Mouse (Mus musculus): ENCODE measurements around the gene Oscar. TPM values are rescaled to one million over a fixed set of nuclear protein-coding genes. Genes with fewer than 3 reads are reported as not detected.

Gene Oscar
- total RNA-seq, 1 experiment, result 0.13 TPM

- in situ Hi-C loops (cut with MboI; ENCODE audit: low sequenced_read_pairs in 2 of 2, unreplicated experiment in 2 of 2), result no loop called here
- peaks cover 0 to under 1% of the 10 kb centered on the region in 2 experiments; a peak in 1 of 4 replicates for H3K4me1 ChIP-seq (ENCODE audit: control insufficient read depth in 2 of 2, insufficient read depth in 2 of 2, low read length in 2 of 2, poor library complexity in 1 of 2)
- peaks cover 13% of the 10 kb centered on the region for H3K36me3 ChIP-seq (ENCODE audit: control insufficient read depth, insufficient read depth, low read length, poor library complexity, severe bottlenecking)
- H3K27ac ChIP-seq (ENCODE audit: insufficient read depth, low read depth, low read length, poor library complexity, severe bottlenecking), result no peak overlapping the region
- no peak for DNase-seq (ENCODE audit: low read depth, low spot score)
- peak overlapping the region; percentile 18 to 98; a peak in 3 of 4 replicates for H3K4me3 ChIP-seq (ENCODE audit: insufficient read depth in 1 of 2, low read depth in 1 of 2, low read length in 2 of 2, poor library complexity in 1 of 2, severe bottlenecking in 1 of 2)
- no peak overlapping the region for H3K9ac ChIP-seq (ENCODE audit: insufficient read depth, low read depth, low read length, poor library complexity, severe bottlenecking)
- TF ChIP-seq ZNF384 (IDR thresholded peaks at IDR 0.05; ENCODE audit: low read depth, low read length) (peak; percentile 90), ZC3H11A (IDR thresholded peaks at IDR 0.05; ENCODE audit: borderline replicate concordance, low read depth, low read length) (no peak)
- H3K9me3 ChIP-seq (ENCODE audit: control insufficient read depth, insufficient read depth, low read depth, low read length), result no peaks in the 10 kb centered on the region
Measured at GRCm38 (mm10) chr7:3616389-3617241, 658 bp upstream of the Oscar start.

GRCm38 (mm10) chr7:3614021-3614420 is 1.9 kb downstream of the Oscar start:
- Histone ChIP-seq H3K9me3 (ENCODE audit: control insufficient read depth, insufficient read depth, low read depth, low read length) (no peaks in the 10 kb centered on the region), H3K36me3 (ENCODE audit: control insufficient read depth, insufficient read depth, low read length, poor library complexity, severe bottlenecking) (no peaks in the 10 kb centered on the region), H3K27ac (ENCODE audit: insufficient read depth, low read depth, low read length, poor library complexity, severe bottlenecking) (no peak overlapping the region), H3K4me3 (ENCODE audit: insufficient read depth in 1 of 2, low read depth in 1 of 2, low read length in 2 of 2, poor library complexity in 1 of 2, severe bottlenecking in 1 of 2) (no peak overlapping the region), H3K9ac (ENCODE audit: insufficient read depth, low read depth, low read length, poor library complexity, severe bottlenecking) (no peak overlapping the region), H3K4me1 (ENCODE audit: control insufficient read depth in 2 of 2, insufficient read depth in 2 of 2, low read length in 2 of 2, poor library complexity in 1 of 2) (peaks cover 0 to 9% of the 10 kb centered on the region in 2 experiments; a peak in 1 of 4 replicates)
- in situ Hi-C loops (cut with MboI; ENCODE audit: low sequenced_read_pairs in 2 of 2, unreplicated experiment in 2 of 2), result no loop called here
- no peak for DNase-seq (ENCODE audit: low read depth, low spot score)
- no peak for TF ChIP-seq MAFK (IDR thresholded peaks at IDR 0.05; ENCODE audit: insufficient read depth, low read depth, low read length)
- no peak for TF ChIP-seq ZNF384 (IDR thresholded peaks at IDR 0.05; ENCODE audit: low read depth, low read length)
- TF ChIP-seq CHD2 (IDR thresholded peaks at IDR 0.05; ENCODE audit: low read depth, low read length), result no peak
- TF ChIP-seq ZC3H11A (IDR thresholded peaks at IDR 0.05; ENCODE audit: borderline replicate concordance, low read depth, low read length), result no peak
- no peak for TF ChIP-seq HCFC1 (IDR thresholded peaks at IDR 0.05; ENCODE audit: borderline replicate concordance, insufficient read depth, low read length)

DNA sequence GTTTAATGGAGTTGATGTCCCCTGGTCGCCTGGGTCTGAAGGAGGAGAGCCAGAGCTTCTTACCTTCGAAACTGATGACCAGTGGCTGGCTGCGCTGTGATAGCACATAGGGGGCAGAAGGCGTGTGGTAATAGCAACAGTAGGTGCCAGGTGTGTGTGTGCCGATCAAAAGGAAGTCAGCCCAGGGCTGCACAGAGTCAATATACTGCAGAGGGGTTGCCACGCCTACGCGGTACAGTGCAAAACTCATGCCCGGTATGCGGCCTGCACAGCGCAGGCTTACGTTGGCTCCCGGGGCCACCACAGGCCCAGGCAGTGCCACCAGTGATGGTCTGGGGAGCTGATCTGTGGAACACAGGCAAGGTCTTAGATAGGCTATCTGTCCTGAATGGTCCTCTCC is 5.0 kb downstream of the Oscar start:
- Histone ChIP-seq H3K4me3 (ENCODE audit: insufficient read depth in 1 of 2, low read depth in 1 of 2, low read length in 2 of 2, poor library complexity in 1 of 2, severe bottlenecking in 1 of 2) (peak overlapping the region; percentile 41 to 54; a peak in 3 of 4 replicates), H3K9ac (ENCODE audit: insufficient read depth, low read depth, low read length, poor library complexity, severe bottlenecking) (no peak overlapping the region)

DNA sequence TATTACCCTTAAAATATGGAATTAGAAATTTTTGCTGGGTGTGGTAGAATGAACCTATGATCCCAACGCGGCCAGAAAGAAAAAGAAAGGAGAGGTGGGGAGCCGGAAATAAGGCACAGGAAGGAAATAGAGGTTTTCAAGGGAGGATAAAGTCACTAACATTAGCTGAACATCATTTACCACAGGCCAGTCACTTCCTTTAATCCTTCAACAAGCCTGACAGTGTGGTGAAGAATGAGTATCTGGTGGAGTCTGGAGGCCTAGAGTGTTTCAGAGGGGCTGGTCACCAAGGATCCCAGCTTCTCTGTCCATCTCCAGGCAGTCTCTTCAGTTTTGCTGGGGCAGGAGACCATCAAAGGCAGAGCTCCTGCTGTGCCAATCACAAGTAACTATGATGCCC is 5.5 kb downstream of the Oscar start:
- TF ChIP-seq ZNF384 (IDR thresholded peaks at IDR 0.05; ENCODE audit: low read depth, low read length) (no peak), CHD2 (IDR thresholded peaks at IDR 0.05; ENCODE audit: low read depth, low read length) (no peak), MAFK (IDR thresholded peaks at IDR 0.05; ENCODE audit: insufficient read depth, low read depth, low read length) (no peak)
- Histone ChIP-seq H3K9me3 (ENCODE audit: control insufficient read depth, insufficient read depth, low read depth, low read length) (no peaks in the 10 kb centered on the region), H3K4me3 (ENCODE audit: insufficient read depth in 1 of 2, low read depth in 1 of 2, low read length in 2 of 2, poor library complexity in 1 of 2, severe bottlenecking in 1 of 2) (no peak overlapping the region), H3K4me1 (ENCODE audit: control insufficient read depth in 2 of 2, insufficient read depth in 2 of 2, low read length in 2 of 2, poor library complexity in 1 of 2) (peaks cover 0 to 9% of the 10 kb centered on the region in 2 experiments; a peak in 1 of 4 replicates), H3K27ac (ENCODE audit: insufficient read depth, low read depth, low read length, poor library complexity, severe bottlenecking) (no peak overlapping the region), H3K9ac (ENCODE audit: insufficient read depth, low read depth, low read length, poor library complexity, severe bottlenecking) (no peak overlapping the region), H3K36me3 (ENCODE audit: control insufficient read depth, insufficient read depth, low read length, poor library complexity, severe bottlenecking) (no peaks in the 10 kb centered on the region)
- in situ Hi-C loops (cut with MboI; ENCODE audit: low sequenced_read_pairs in 2 of 2, unreplicated experiment in 2 of 2), result no loop called here
- DNase-seq (ENCODE audit: low read depth, low spot score), result no peak

More for the DNA sequence above, 5.0 kb downstream of the Oscar start:
- in situ Hi-C loops (cut with MboI; ENCODE audit: low sequenced_read_pairs in 2 of 2, unreplicated experiment in 2 of 2), result no loop called here
- DNase-seq (ENCODE audit: low read depth, low spot score), result no peak
- Histone ChIP-seq H3K4me1 (ENCODE audit: control insufficient read depth in 2 of 2, insufficient read depth in 2 of 2, low read length in 2 of 2, poor library complexity in 1 of 2) (peaks cover 0 to 9% of the 10 kb centered on the region in 2 experiments; a peak in 1 of 4 replicates), H3K27ac (ENCODE audit: insufficient read depth, low read depth, low read length, poor library complexity, severe bottlenecking) (no peak overlapping the region), H3K9me3 (ENCODE audit: control insufficient read depth, insufficient read depth, low read depth, low read length) (no peaks in the 10 kb centered on the region), H3K36me3 (ENCODE audit: control insufficient read depth, insufficient read depth, low read length, poor library complexity, severe bottlenecking) (no peaks in the 10 kb centered on the region)
- no peak for TF ChIP-seq HCFC1 (IDR thresholded peaks at IDR 0.05; ENCODE audit: borderline replicate concordance, insufficient read depth, low read length)
- no peak for TF ChIP-seq ZNF384 (IDR thresholded peaks at IDR 0.05; ENCODE audit: low read depth, low read length)
- no peak for TF ChIP-seq ZC3H11A (IDR thresholded peaks at IDR 0.05; ENCODE audit: borderline replicate concordance, low read depth, low read length)
- no peak for TF ChIP-seq CHD2 (IDR thresholded peaks at IDR 0.05; ENCODE audit: low read depth, low read length)
- TF ChIP-seq MAFK (IDR thresholded peaks at IDR 0.05; ENCODE audit: insufficient read depth, low read depth, low read length), result no peak
